Mouse (Mus musculus) monocyte, adult 5-6 weeks (primary cell): ENCODE data around the gene Dnajc17. TPM values are rescaled to one million over a fixed set of nuclear protein-coding genes. Genes with fewer than 3 reads are reported as not detected.

ENCODE experiments used
- ATAC-seq: fragments of 153-309, 156-312 bp; replicated peaks from 2 replicates; pipeline ENCODE4 v1.8.0; 2017; ENCODE audit warnings: mild to moderate bottlenecking; ENCODE audit not compliant: low TSS enrichment, insufficient number of reproducible peaks, severe bottlenecking, poor library complexity, low FRiP score
- total RNA-seq: library from RNA; stranded (forward); fragments of 200-1000, 200-491, 200-594 nt; gene quantifications from 3 replicates; pipeline ENCODE4 v1.2.3, GENCODE M21; 2017

Dnajc17 gene
- 35.4 to 53.6 TPM (median 46.3 TPM) in 3 replicates for total RNA-seq

DNA sequence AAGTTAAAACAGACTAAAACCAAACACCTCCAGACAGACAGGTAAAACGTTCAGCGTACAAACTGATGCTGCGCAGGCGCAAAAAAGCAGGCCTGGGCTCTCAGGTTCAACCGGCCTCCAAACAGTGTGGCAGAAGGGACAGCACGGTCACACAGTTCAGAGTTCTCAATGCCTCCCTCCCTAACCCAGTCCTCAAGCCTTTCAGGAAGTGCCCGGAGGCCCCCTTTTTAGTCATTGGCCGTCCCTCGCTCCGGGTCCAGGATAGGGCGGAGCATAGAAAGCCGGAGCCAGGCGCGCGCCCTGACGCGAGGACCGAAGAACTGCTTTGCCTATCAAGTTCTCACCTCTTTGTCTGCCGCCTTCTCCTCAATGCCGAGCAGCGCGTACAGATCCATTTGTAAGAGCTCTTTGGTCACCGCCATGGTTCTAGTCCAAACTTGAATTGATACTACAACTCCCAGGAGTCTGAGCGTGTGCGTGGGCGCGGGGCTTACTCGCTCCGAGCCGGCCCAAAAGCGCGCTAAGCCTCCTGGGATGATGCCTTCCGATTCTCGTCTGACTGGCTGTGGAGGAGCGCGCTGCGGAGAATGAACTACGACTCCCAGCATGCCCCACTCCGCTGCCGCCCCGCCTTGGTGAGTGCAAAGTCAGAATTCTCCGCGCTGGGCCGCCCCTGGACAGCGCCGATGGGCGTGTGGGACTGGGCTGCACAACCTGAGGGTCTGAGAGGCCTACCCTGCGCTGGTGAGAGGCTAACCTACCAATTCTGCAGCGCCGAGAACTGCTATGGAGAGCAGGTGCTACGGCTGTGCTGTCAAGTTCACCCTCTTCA lies at the start of gene Dnajc17, which contains the start of gene Zfyve19:
TSS of gene Dnajc17 (minus strand) at position 452 of the 832 bp plus-strand sequence.
TSS of gene Zfyve19 (plus strand) at position 274 of the 832 bp plus-strand sequence.
- peak; percentile 98 for ATAC-seq

GRCm38 (mm10) chr2:119254976-119255375 lies 46.4 kb upstream of the Dnajc17 start:
- ATAC-seq = no peak

- ATAC-seq = peak; percentile 90
Measured at GRCm38 (mm10) chr2:119250826-119251478, 42.4 kb upstream of the Dnajc17 start.

DNA sequence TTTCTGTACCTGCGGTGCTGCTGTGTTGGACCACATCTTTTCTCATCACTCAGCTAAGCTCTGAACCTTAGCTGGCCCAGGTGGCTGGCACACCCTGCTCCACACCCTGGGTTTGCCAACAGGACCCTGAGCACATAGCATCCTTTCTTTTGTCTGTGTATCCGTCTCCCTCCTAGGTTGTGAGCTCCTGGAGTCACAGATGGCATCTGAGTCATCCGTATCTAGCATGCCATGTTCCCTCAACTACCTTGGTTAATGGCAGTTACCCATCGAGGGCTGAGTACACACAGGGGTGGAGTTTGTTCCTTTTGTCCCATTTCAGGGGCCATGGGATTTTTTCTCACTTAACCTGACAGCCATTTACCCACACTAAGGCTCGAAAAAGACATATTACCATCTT lies 41.8 kb upstream of the Dnajc17 start:
- no peak for ATAC-seq

- ATAC-seq = no peak
Measured at GRCm38 (mm10) chr2:119249592-119250061, 41.0 kb upstream of the Dnajc17 start.

DNA sequence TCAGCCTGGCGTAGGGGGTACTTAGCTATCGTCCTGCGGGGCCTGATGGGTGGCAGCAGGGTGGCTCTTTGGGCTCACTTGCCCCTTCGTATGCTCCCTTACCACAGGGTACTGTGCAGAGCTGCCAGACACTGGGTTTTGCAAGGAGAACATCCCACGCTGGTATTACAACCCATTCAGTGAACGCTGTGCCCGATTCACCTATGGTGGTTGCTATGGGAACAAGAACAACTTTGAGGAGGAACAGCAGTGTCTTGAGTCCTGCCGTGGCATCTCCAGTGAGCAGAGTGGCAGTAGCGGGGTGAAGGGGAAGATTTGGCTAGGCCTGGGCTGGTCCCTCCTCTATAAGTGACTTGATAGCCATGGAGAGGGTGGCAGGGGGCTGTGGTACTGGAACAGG lies 39.3 kb upstream of the Dnajc17 start:
- no peak for ATAC-seq

DNA sequence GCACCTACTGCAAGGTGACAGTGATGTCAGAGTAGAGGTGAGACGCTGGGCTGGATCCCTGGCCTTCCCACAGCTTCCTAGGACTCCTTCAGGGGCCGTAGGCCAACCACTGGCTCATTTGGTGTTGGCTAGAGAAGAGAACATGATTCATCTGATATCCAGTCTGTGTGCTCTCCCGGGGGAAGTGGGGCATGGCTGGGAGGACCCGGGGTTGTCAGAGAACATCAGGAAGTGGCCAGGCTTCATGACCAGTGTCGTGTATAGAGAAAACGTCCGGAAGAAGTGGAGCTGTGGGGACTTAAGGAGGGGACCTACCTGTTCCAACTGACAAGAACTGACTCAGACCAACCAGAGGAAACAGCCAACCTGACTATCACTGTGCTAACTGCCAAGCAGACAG lies 36.7 kb upstream of the Dnajc17 start:
- ATAC-seq = no peak

- ATAC-seq = no peak
Measured at GRCm38 (mm10) chr2:119242548-119242947, 34.0 kb upstream of the Dnajc17 start.

- no peak for ATAC-seq
Measured at GRCm38 (mm10) chr2:119240819-119241186, 32.2 kb upstream of the Dnajc17 start.

DNA sequence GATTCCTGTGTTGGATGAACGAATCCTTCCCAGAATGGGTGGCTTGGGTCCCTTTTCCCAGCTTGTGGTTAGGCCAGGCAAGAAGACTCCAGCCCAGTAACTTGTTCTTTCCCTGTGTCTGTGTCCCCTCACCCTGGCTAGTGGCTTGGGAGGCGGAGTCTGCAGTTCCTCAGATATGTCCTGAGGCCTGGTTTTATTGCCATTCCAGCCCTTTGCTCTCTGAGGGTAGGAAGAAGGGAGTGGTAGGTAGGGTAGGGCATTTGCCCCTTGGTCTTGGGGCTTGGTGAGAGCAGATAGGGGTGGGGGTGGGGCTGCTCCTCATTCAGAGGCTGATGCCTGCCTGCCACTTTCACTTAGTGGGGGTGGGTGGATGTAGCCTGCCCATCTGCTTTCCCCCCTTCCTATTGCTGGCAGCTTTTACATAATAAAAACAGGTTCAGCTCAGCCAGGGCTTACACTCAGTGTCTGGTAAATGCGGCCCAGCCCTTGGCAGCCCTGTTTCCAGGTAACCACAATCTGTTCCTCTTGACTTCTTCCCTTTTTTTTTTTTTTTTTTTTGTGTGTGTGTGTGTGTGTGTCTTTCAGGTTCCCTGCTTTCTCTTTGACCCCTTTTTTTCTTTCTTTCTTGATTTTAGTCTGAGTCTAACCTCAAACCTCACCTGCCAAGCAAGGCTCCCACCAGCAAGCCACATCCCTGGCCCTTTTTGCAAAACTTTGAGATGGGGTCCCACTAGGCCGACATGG lies 31.7 kb upstream of the Dnajc17 start:
- ATAC-seq = no peak

DNA sequence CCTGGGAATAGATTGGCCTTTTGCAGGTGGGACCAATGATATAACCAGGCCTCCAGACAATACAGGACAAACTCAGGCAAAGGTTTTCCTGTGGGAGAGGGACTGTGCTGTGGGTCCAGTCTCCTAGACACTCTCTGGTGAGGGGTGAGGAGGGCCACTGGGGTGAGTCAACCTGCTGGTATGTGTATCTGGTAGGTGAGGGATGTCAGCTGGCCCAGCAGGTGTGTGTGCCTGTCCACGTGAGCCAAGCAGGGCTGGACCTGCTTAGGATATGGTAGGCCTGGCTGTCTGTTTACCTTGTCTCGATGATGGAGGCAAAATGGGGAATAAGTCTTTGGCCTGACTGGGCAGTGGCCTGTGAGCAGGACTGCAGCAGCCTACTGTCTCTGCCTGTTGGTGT lies 30.1 kb upstream of the Dnajc17 start:
- ATAC-seq = no peak

GRCm38 (mm10) chr2:119237871-119238220 lies 29.3 kb upstream of the Dnajc17 start:
- no peak for ATAC-seq

GRCm38 (mm10) chr2:119237210-119237870 lies 28.7 kb upstream of the Dnajc17 start, which contains the start of gene Spint1:
Spint1 (plus strand) TSS chr2:119237362.
- no peak for ATAC-seq

- no peak for ATAC-seq
Measured at GRCm38 (mm10) chr2:119236682-119237209, 28.2 kb upstream of the Dnajc17 start.

- ATAC-seq = no peak
Measured at GRCm38 (mm10) chr2:119229775-119230704, 21.4 kb upstream of the Dnajc17 start, which contains the start of gene Ppp1r14d. Ppp1r14d (minus strand) TSS chr2:119229906.

GRCm38 (mm10) chr2:119209176-119209507 lies 547 bp upstream of the Dnajc17 start:
- no peak for ATAC-seq

DNA sequence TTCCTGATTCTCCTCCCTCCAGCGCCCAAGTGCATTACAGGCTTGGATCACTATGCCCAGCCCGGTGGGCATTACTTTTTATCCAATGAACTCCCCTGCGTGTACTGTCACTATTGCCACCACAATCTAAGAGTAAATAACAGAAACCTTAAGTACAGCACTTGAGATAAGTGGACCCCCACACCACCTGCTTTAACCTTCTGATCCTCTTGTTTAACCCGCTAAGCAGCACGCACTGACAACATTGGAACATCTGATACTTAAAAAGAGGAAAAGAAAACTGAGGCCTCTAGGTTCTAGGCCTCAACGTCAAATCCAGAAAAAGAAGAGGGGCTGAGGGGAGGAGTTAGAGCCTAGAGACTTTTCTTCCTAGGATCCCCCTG lies 643 bp downstream of the Dnajc17 start:
- no peak for ATAC-seq
